Mouse (Mus musculus): ENCODE measurements around the gene Pde4a.
"Not testable (repeated sequence)": the region's sequence is repeated elsewhere in the genome, so short reads cannot be mapped to it uniquely, and the experiment has no call there.

Gene Pde4a

GRCm38 (mm10) chr9:21183905-21184413 is 18.4 kb downstream of the Pde4a start:
- DNase-seq (ENCODE audit: low spot score): no peak

GRCm38 (mm10) chr9:21184733-21185132 is 19.2 kb downstream of the Pde4a start:
- no peak for DNase-seq (ENCODE audit: low spot score)

GRCm38 (mm10) chr9:21185436-21185835 is 19.9 kb downstream of the Pde4a start:
- no peak for DNase-seq (ENCODE audit: low spot score)

GRCm38 (mm10) chr9:21189905-21190304 is 24.4 kb downstream of the Pde4a start:
- no peak for DNase-seq (ENCODE audit: low spot score)

- DNase-seq (ENCODE audit: low spot score): no peak
These were observed 25.2 kb downstream of the Pde4a start for GRCm38 (mm10) chr9:21190670-21191069.

GRCm38 (mm10) chr9:21193786-21194185 is 28.3 kb downstream of the Pde4a start:
- DNase-seq (ENCODE audit: low spot score): no peak

GRCm38 (mm10) chr9:21194787-21195493 is 29.4 kb downstream of the Pde4a start:
- no peak for DNase-seq (ENCODE audit: low spot score)

- DNase-seq (ENCODE audit: low spot score): not testable (repeated sequence)
These were observed 30.4 kb downstream of the Pde4a start for GRCm38 (mm10) chr9:21195736-21196505.

- no peak for DNase-seq (ENCODE audit: low spot score)
These were observed 31.3 kb downstream of the Pde4a start for GRCm38 (mm10) chr9:21196521-21197433.

- no peak for DNase-seq (ENCODE audit: low spot score)
These were observed 32.5 kb downstream of the Pde4a start for GRCm38 (mm10) chr9:21197981-21198380.

GRCm38 (mm10) chr9:21198960-21199359 is 33.4 kb downstream of the Pde4a start:
- DNase-seq (ENCODE audit: low spot score): no peak

GRCm38 (mm10) chr9:21204156-21204527 is 38.6 kb downstream of the Pde4a start:
- DNase-seq (ENCODE audit: low spot score): no peak

GRCm38 (mm10) chr9:21204528-21205272 is 39.2 kb downstream of the Pde4a start:
- DNase-seq (ENCODE audit: low spot score): no peak

GRCm38 (mm10) chr9:21206848-21207247 is 41.3 kb downstream of the Pde4a start:
- DNase-seq (ENCODE audit: low spot score): no peak

GRCm38 (mm10) chr9:21208626-21209025 is 43.1 kb downstream of the Pde4a start:
- DNase-seq (ENCODE audit: low spot score): no peak

GRCm38 (mm10) chr9:21210821-21211220 is 45.3 kb downstream of the Pde4a start:
- peak; percentile 72 for DNase-seq (ENCODE audit: low spot score)

- DNase-seq (ENCODE audit: low spot score): no peak
These were observed 46.1 kb downstream of the Pde4a start for GRCm38 (mm10) chr9:21211624-21212023.

GRCm38 (mm10) chr9:21213617-21214190 is 48.2 kb downstream of the Pde4a start:
- no peak for DNase-seq (ENCODE audit: low spot score)

GRCm38 (mm10) chr9:21216050-21216841 is 50.7 kb downstream of the Pde4a start:
- no peak for DNase-seq (ENCODE audit: low spot score)

- no peak for DNase-seq (ENCODE audit: low spot score)
These were observed 54.3 kb downstream of the Pde4a start for GRCm38 (mm10) chr9:21219820-21220219.
